Mouse (Mus musculus) limb, embryonic 10.5 days (tissue): ENCODE measurements around the gene Fam173b. TPM values are rescaled to one million over a fixed set of nuclear protein-coding genes. Genes with fewer than 3 reads are reported as not detected.
A peak's percentile ranks its signal among the peaks of the same experiment; 100 is the strongest.

Experiments used
- DNase-seq: peaks from one replicate; pipeline ENCODE4 v3.0.0-alpha.2; 2017; ENCODE audit warnings: low spot score
- H3K27ac ChIP-seq: fragments of 300-500 bp; sonication (generic); 2 replicates; pipeline ENCODE4 v1.5.1; 2016; ENCODE audit warnings: mild to moderate bottlenecking
- H3K27me3 ChIP-seq: fragments of 300-500 bp; sonication (generic); 2 replicates; pipeline ENCODE4 v1.6.1; 2016; ENCODE audit warnings: low read depth, mild to moderate bottlenecking; ENCODE audit not compliant: poor library complexity, severe bottlenecking
- H3K36me3 ChIP-seq: fragments of 300-500 bp; sonication (generic); 2 replicates; pipeline ENCODE4 v1.6.1; 2016; ENCODE audit warnings: mild to moderate bottlenecking, moderate library complexity
- H3K4me1 ChIP-seq: fragments of 300-500 bp; sonication (generic); 2 replicates; pipeline ENCODE4 v1.6.1; 2016
- H3K4me3 ChIP-seq: fragments of 300-500 bp; sonication (generic); 2 replicates; pipeline ENCODE4 v1.5.1; 2016; ENCODE audit warnings: mild to moderate bottlenecking, moderate library complexity
- H3K9me3 ChIP-seq: fragments of 300-500 bp; sonication (generic); replicated peaks from 2 replicates; pipeline ENCODE4 v1.6.1; 2016; ENCODE audit warnings: mild to moderate bottlenecking
- WGBS: fragments of 180-500 bp; shearing (Covaris S2); methylation state at CpG from one replicate; pipeline ENCODE4 v1.1.7; 2016; 5-methylcytosine and 5-hydroxymethylcytosine counted together
- polyA plus RNA-seq: library from polyadenylated mRNA; unstranded; fragments of >200 nt; fragmentation: Nextera tagmentation; extraction: Ambion mirVana; gene quantifications from 2 replicates; pipeline ENCODE4 v1.2.1, GENCODE M21; 2016

Gene Fam173b
- polyA plus RNA-seq, 1 experiment from 2014 or later, result 14.7 TPM

- H3K9me3 ChIP-seq, result no peaks in the 10 kb centered on the region
- 61% methylated on average over 12 of the region's 12 CpGs for WGBS
- peaks cover 14% of the 10 kb centered on the region for H3K4me1 ChIP-seq
- H3K4me3 ChIP-seq, result no peak overlapping the region
- H3K27ac ChIP-seq, result peak overlapping the region; percentile 71
- no peaks in the 10 kb centered on the region for H3K27me3 ChIP-seq
- peaks cover 3% of the 10 kb centered on the region for H3K36me3 ChIP-seq
- no peak for DNase-seq
Measured at GRCm38 (mm10) chr15:31627277-31628154, 25.9 kb downstream of the Fam173b start.

- Histone ChIP-seq H3K36me3 (peaks cover 3% of the 10 kb centered on the region; the same call in 1 of the 2 replicates), H3K4me1 (peaks cover 14% of the 10 kb centered on the region), H3K4me3 (no peak overlapping the region), H3K9me3 (no peaks in the 10 kb centered on the region), H3K27me3 (no peaks in the 10 kb centered on the region), H3K27ac (no peak overlapping the region)
- 76% methylated on average over 10 of the region's 10 CpGs for WGBS
- no peak for DNase-seq
Measured at GRCm38 (mm10) chr15:31628180-31628579, 26.5 kb downstream of the Fam173b start.

- Histone ChIP-seq H3K27ac (no peak overlapping the region), H3K36me3 (no peaks in the 10 kb centered on the region), H3K9me3 (no peaks in the 10 kb centered on the region), H3K4me3 (no peak overlapping the region), H3K4me1 (peaks cover 14% of the 10 kb centered on the region), H3K27me3 (no peaks in the 10 kb centered on the region)
- 95% methylated on average over 3 of the region's 3 CpGs for WGBS
- DNase-seq, result no peak
Measured at GRCm38 (mm10) chr15:31629556-31629955, 27.9 kb downstream of the Fam173b start.

GRCm38 (mm10) chr15:31631396-31631858 lies 29.8 kb downstream of the Fam173b start:
- H3K27me3 ChIP-seq, result no peaks in the 10 kb centered on the region
- WGBS, result 80% methylated on average over 12 of the region's 12 CpGs
- no peak overlapping the region for H3K27ac ChIP-seq
- no peaks in the 10 kb centered on the region for H3K9me3 ChIP-seq
- peaks cover 14% of the 10 kb centered on the region for H3K4me1 ChIP-seq
- no peaks in the 10 kb centered on the region for H3K36me3 ChIP-seq
- no peak for DNase-seq
- H3K4me3 ChIP-seq, result no peak overlapping the region

GRCm38 (mm10) chr15:31632478-31632877 lies 30.8 kb downstream of the Fam173b start:
- H3K4me3 ChIP-seq, result no peak overlapping the region
- no peaks in the 10 kb centered on the region for H3K36me3 ChIP-seq
- peaks cover 7% of the 10 kb centered on the region for H3K4me1 ChIP-seq
- WGBS, result 89% methylated on average over 4 of the region's 4 CpGs
- no peaks in the 10 kb centered on the region for H3K9me3 ChIP-seq
- DNase-seq, result no peak
- H3K27ac ChIP-seq, result no peak overlapping the region
- H3K27me3 ChIP-seq, result no peaks in the 10 kb centered on the region

GRCm38 (mm10) chr15:31634582-31634981 lies 32.9 kb downstream of the Fam173b start:
- Histone ChIP-seq H3K27me3 (no peaks in the 10 kb centered on the region), H3K4me3 (no peak overlapping the region), H3K27ac (no peak overlapping the region), H3K36me3 (no peaks in the 10 kb centered on the region), H3K4me1 (no peaks in the 10 kb centered on the region), H3K9me3 (no peaks in the 10 kb centered on the region)
- no peak for DNase-seq
- WGBS, result 89% methylated on average over 6 of the region's 6 CpGs

GRCm38 (mm10) chr15:31636091-31636595 lies 34.5 kb downstream of the Fam173b start:
- Histone ChIP-seq H3K27me3 (no peaks in the 10 kb centered on the region), H3K9me3 (no peaks in the 10 kb centered on the region), H3K4me1 (no peaks in the 10 kb centered on the region), H3K27ac (no peak overlapping the region), H3K36me3 (no peaks in the 10 kb centered on the region), H3K4me3 (no peak overlapping the region)
- 92% methylated on average over 9 of the region's 9 CpGs for WGBS
- DNase-seq, result no peak

- WGBS, result 85% methylated on average over 6 of the region's 6 CpGs
- H3K27ac ChIP-seq, result no peak overlapping the region
Measured at GRCm38 (mm10) chr15:31647225-31647624, 45.6 kb downstream of the Fam173b start.

GRCm38 (mm10) chr15:31647851-31648569 lies 46.4 kb downstream of the Fam173b start:
- no peaks in the 10 kb centered on the region for H3K36me3 ChIP-seq
- no peak for DNase-seq
- 78% methylated on average over 8 of the region's 8 CpGs for WGBS
- H3K4me3 ChIP-seq, result no peak overlapping the region
- no peak overlapping the region for H3K27ac ChIP-seq
- no peaks in the 10 kb centered on the region for H3K9me3 ChIP-seq
- no peaks in the 10 kb centered on the region for H3K27me3 ChIP-seq
- 0 out of 2 replicates have a peak, but pooled peaks cover 4% of the 10 kb centered on the region for H3K4me1 ChIP-seq

More at GRCm38 (mm10) chr15:31647225-31647624, 45.6 kb downstream of the Fam173b start:
- Histone ChIP-seq H3K4me3 (no peak overlapping the region), H3K4me1 (0 out of 2 replicates have a peak, but pooled peaks cover 4% of the 10 kb centered on the region), H3K9me3 (no peaks in the 10 kb centered on the region), H3K27me3 (no peaks in the 10 kb centered on the region), H3K36me3 (no peaks in the 10 kb centered on the region)
- DNase-seq, result no peak

- WGBS, result 93% methylated on average over 12 of the region's 12 CpGs
- no peaks in the 10 kb centered on the region for H3K36me3 ChIP-seq
Measured at GRCm38 (mm10) chr15:31649691-31650090, 48.0 kb downstream of the Fam173b start.

GRCm38 (mm10) chr15:31650821-31651220 lies 49.2 kb downstream of the Fam173b start:
- WGBS, result 96% methylated on average over 7 of the region's 7 CpGs
- H3K9me3 ChIP-seq, result no peaks in the 10 kb centered on the region
- no peak overlapping the region for H3K27ac ChIP-seq

More at GRCm38 (mm10) chr15:31649691-31650090, 48.0 kb downstream of the Fam173b start:
- H3K27me3 ChIP-seq, result no peaks in the 10 kb centered on the region
- H3K4me3 ChIP-seq, result no peak overlapping the region
- 0 out of 2 replicates have a peak, but pooled peaks cover 4% of the 10 kb centered on the region for H3K4me1 ChIP-seq
- no peaks in the 10 kb centered on the region for H3K9me3 ChIP-seq
- no peak for DNase-seq
- no peak overlapping the region for H3K27ac ChIP-seq

GRCm38 (mm10) chr15:31660133-31660795 lies 58.6 kb downstream of the Fam173b start:
- Histone ChIP-seq H3K4me3 (no peak overlapping the region), H3K27ac (no peak overlapping the region), H3K4me1 (peaks cover 3% of the 10 kb centered on the region; the same call in 1 of the 2 replicates), H3K9me3 (no peaks in the 10 kb centered on the region), H3K27me3 (no peaks in the 10 kb centered on the region), H3K36me3 (no peaks in the 10 kb centered on the region)
- DNase-seq, result no peak
- 84% methylated on average over 5 of the region's 5 CpGs for WGBS

More at GRCm38 (mm10) chr15:31650821-31651220, 49.2 kb downstream of the Fam173b start:
- DNase-seq, result no peak
- H3K4me3 ChIP-seq, result no peak overlapping the region
- H3K4me1 ChIP-seq, result 0 out of 2 replicates have a peak, but pooled peaks cover 4% of the 10 kb centered on the region
- no peaks in the 10 kb centered on the region for H3K36me3 ChIP-seq
- H3K27me3 ChIP-seq, result no peaks in the 10 kb centered on the region
